In genomic region chr4:141923961-141924360, GRCm38 (mm10) we compare ENCODE assay signal across 18 mouse cellular contexts. TPM values are rescaled to one million over a fixed set of nuclear protein-coding genes. Genes with fewer than 3 reads are reported as not detected.
A peak's percentile ranks its signal among the peaks of the same experiment; 100 is the strongest.
DNase-seq lines count a peak whose midpoint lies in the region; ATAC-seq lines count a peak whose summit lies in the region.
"Had no signal": no experiment of that assay in that cellular context is flagged by ENCODE, and none has a peak within 500 bp of the region (broad histone marks: within the 10 kb centered on the region; RNA-seq: fewer than 3 reads in every experiment).

No protein-coding gene starts in this region.

- no peaks in the 10 kb centered on the region for H3K36me3 ChIP-seq in heart, embryonic 13.5 days
- H3K36me3 ChIP-seq in heart, embryonic 11.5 days (ENCODE audit: control insufficient read depth, insufficient read depth, low read length), result no peaks in the 10 kb centered on the region
- H3K36me3 ChIP-seq: embryonic facial prominence, embryonic 10.5 days; hindbrain, embryonic 12.5 days had no signal

- H3K4me1 ChIP-seq in heart, embryonic 13.5 days, result peaks cover 27% of the 10 kb centered on the region
- peaks cover 12% of the 10 kb centered on the region for H3K4me1 ChIP-seq in heart, embryonic 11.5 days (ENCODE audit: control insufficient read depth, insufficient read depth, low read length)

- intact Hi-C loops in left cerebral cortex, postnatal 4 days (cut with DNase I), result no loop called here

- WGBS in heart, embryonic 13.5 days, result 43% methylated on average over 11 of the region's 11 CpGs
- WGBS in heart, embryonic 11.5 days (ENCODE audit: insufficient replicate concordance), result 44% methylated on average over 11 of the region's 11 CpGs

- H3K4me3 ChIP-seq in heart, embryonic 13.5 days, result no peak overlapping the region
- H3K4me3 ChIP-seq in heart, embryonic 11.5 days (ENCODE audit: low read depth, low read length), result no peak overlapping the region
- H3K4me3 ChIP-seq: embryonic facial prominence, embryonic 10.5 days; forebrain, embryonic 13.5 days; gastrocnemius, adult 2 months; hindbrain, embryonic 12.5 days had no signal

- no peaks in the 10 kb centered on the region for H3K27me3 ChIP-seq in heart, embryonic 13.5 days (replicated peaks)
- no peaks in the 10 kb centered on the region for H3K27me3 ChIP-seq in heart, embryonic 11.5 days (ENCODE audit: control insufficient read depth, insufficient read depth, low read length)
- H3K27me3 ChIP-seq: forebrain, embryonic 13.5 days; hindbrain, embryonic 12.5 days had no signal

- DNase-seq in left cerebral cortex, adult 18-20 months (ENCODE audit: low spot score in 2 of 2), result peak; percentile 20 to 47
- DNase-seq in left cerebral cortex, postnatal 4 days, result no peak
- DNase-seq in right cerebral cortex, postnatal 10 days (ENCODE audit: low spot score in 2 of 2), result peak; percentile 42 to 48
- DNase-seq in right cerebral cortex, postnatal 36 days (ENCODE audit: low spot score in 2 of 2), result no peak
- DNase-seq: adrenal gland, postnatal 14 days; B cell, adult 2 months; cerebellum, adult 2 months; cerebellum, postnatal 10 days; gastrocnemius, adult 2 months; gastrocnemius, postnatal 25 days; heart, postnatal 10 days; heart, postnatal 4 days had no signal

- no peak for ATAC-seq in heart, embryonic 13.5 days (ENCODE audit: extremely low read depth, insufficient number of reproducible peaks, low FRiP score, low TSS enrichment)
- no peak for ATAC-seq in heart, embryonic 11.5 days (replicated peaks; ENCODE audit: insufficient number of reproducible peaks, low FRiP score, low TSS enrichment)
- ATAC-seq in CD4-positive, CD25-positive, alpha-beta regulatory T cell, adult 4 months, result no peak
- ATAC-seq: forebrain, embryonic 13.5 days had no signal

- H3K9ac ChIP-seq in heart, embryonic 13.5 days, result no peak overlapping the region
- no peak overlapping the region for H3K9ac ChIP-seq in heart, embryonic 11.5 days (ENCODE audit: low read depth, low read length)
- H3K9ac ChIP-seq: forebrain, embryonic 13.5 days; hindbrain, embryonic 12.5 days had no signal

- no peak overlapping the region; the same call in 1 of the 2 replicates for H3K4me2 ChIP-seq in heart, embryonic 13.5 days
- H3K4me2 ChIP-seq in heart, embryonic 11.5 days, result no peak overlapping the region
- H3K4me2 ChIP-seq: forebrain, embryonic 13.5 days; hindbrain, embryonic 12.5 days had no signal

- H3K9me3 ChIP-seq in heart, embryonic 13.5 days, result peaks cover 3% of the 10 kb centered on the region; the same call in 1 of the 2 replicates
- H3K9me3 ChIP-seq in heart, embryonic 11.5 days (replicated peaks; ENCODE audit: control insufficient read depth, low read length), result no peaks in the 10 kb centered on the region
- H3K9me3 ChIP-seq: embryonic facial prominence, embryonic 10.5 days; forebrain, embryonic 13.5 days; hindbrain, embryonic 12.5 days had no signal

- H3K27ac ChIP-seq in heart, embryonic 13.5 days (replicated peaks), result peak overlapping the region; percentile 48; the same call in 1 of the 2 replicates
- no peak overlapping the region for H3K27ac ChIP-seq in heart, embryonic 11.5 days (ENCODE audit: low read depth, low read length)
- H3K27ac ChIP-seq: embryonic facial prominence, embryonic 10.5 days; forebrain, embryonic 13.5 days; gastrocnemius, adult 2 months; hindbrain, embryonic 12.5 days had no signal

RNA-seq across cellular contexts. Expression of gene Efhd2, which starts 49.2 kb away (rescaled TPM):
- 79.6 and 80.3 TPM in 2 replicates for polyA plus RNA-seq in heart, embryonic 13.5 days (2015; fragmentation: Nextera tagmentation; extraction: Ambion mirVana)
- polyA plus RNA-seq in heart, embryonic 11.5 days (2014; fragmentation: Nextera tagmentation; extraction: Ambion mirVana), result 59.2 and 63.4 TPM in 2 replicates
- 100 to 1,000 TPM; 298 to 317 TPM for total RNA-seq in left cerebral cortex, adult 18-20 months (2021)
- 10 to 100 TPM; 29.5 to 31.8 TPM for total RNA-seq in left cerebral cortex, postnatal 4 days (2021)
- 10 to 100 TPM; 19.8 to 27.0 TPM for polyA plus RNA-seq in CD4-positive, CD25-positive, alpha-beta regulatory T cell, adult 4 months (2017; shearing (Covaris generic))

Comparison
In these comparisons a context has a peak if more than half of its experiments do, and no peak if none do; other contexts are left out.
1. DNase-seq: peak in left cerebral cortex, adult 18-20 months (2 of 2) and right cerebral cortex, postnatal 10 days (2 of 2); none in left cerebral cortex, postnatal 4 days (single experiment) and right cerebral cortex, postnatal 36 days (0 of 2).